Mouse (Mus musculus) liver, embryonic 14.5 days (tissue): ENCODE measurements at regions not wholly inside any gene's neighbourhood (a gene's known extent, or its start where the extent isn't known, plus 50 kb on each side); places are given as distances from the start of the nearest gene placed in this dataset.
A peak's percentile ranks its signal among the peaks of the same experiment; 100 is the strongest.

Source experiments
- ATAC-seq: fragments of 200-750 bp; cut with Nextera tagmentation; 2 replicates; pipeline ENCODE4 v1.8.0; 2017; ENCODE audit warnings: moderate number of reproducible peaks, mild to moderate bottlenecking, moderate library complexity; ENCODE audit not compliant: insufficient read depth
- DNase-seq, 3 experiments: peaks; one replicate each; pipeline ENCODE4 v3.0.0-alpha.2; 2012 to 2013; ENCODE audit warnings: low read depth in 3 of 3, low spot score in 3 of 3
- H3K27ac ChIP-seq: fragments of 300-500 bp; sonication (generic); 2 replicates; pipeline ENCODE4 v1.5.1; 2014; ENCODE audit warnings: moderate library complexity, mild to moderate bottlenecking, control low read depth, inconsistent platforms
- H3K27me3 ChIP-seq: fragments of 300-500 bp; sonication (generic); 2 replicates; pipeline ENCODE4 v1.6.1; 2014; ENCODE audit warnings: mild to moderate bottlenecking, low read length, moderate library complexity; ENCODE audit not compliant: control insufficient read depth, insufficient read depth
- H3K36me3 ChIP-seq: fragments of 300-500 bp; sonication (generic); replicated peaks from 2 replicates; pipeline ENCODE4 v1.6.1; 2014; ENCODE audit warnings: low read depth; ENCODE audit not compliant: control insufficient read depth, insufficient read depth
- H3K4me1 ChIP-seq, 2 experiments: fragments of 200-500 bp in 1 of 2; fragments of 300-500 bp in 1 of 2; sonication (generic) in 1 of 2; replicated peaks; 2 replicates each; pipeline ENCODE4 v1.6.1; 2012 to 2014; ENCODE audit warnings: antibody characterized with exemption in 1 of 2, inconsistent platforms in 1 of 2, low read length in 1 of 2; ENCODE audit not compliant: control insufficient read depth in 2 of 2, insufficient read depth in 2 of 2
- H3K4me2 ChIP-seq: fragments of 300-500 bp; sonication (generic); 2 replicates; pipeline ENCODE4 v1.6.1; 2014; ENCODE audit warnings: low read depth, mild to moderate bottlenecking, control low read depth, moderate library complexity
- H3K4me3 ChIP-seq, 2 experiments: fragments of 200-500 bp in 1 of 2; fragments of 300-500 bp in 1 of 2; sonication (generic) in 1 of 2; 2 replicates each; pipeline ENCODE4 v1.5.1; 2012 to 2014; ENCODE audit warnings: low read depth in 2 of 2, low read length in 2 of 2, mild to moderate bottlenecking in 2 of 2, control low read depth in 1 of 2, inconsistent platforms in 1 of 2, moderate library complexity in 1 of 2; ENCODE audit not compliant: insufficient read depth in 1 of 2
- H3K9ac ChIP-seq: fragments of 300-500 bp; sonication (generic); replicated peaks from 2 replicates; pipeline ENCODE4 v1.6.1; 2014; ENCODE audit warnings: mild to moderate bottlenecking, control low read depth, moderate library complexity
- H3K9me3 ChIP-seq: fragments of 300-500 bp; sonication (generic); 2 replicates; pipeline ENCODE4 v1.6.1; 2016; ENCODE audit warnings: low read length, mixed read lengths; ENCODE audit not compliant: control insufficient read depth
- CTCF ChIP-seq: IDR thresholded peaks from 2 replicates; pipeline ENCODE4 v1.5.1; 2016; ENCODE audit warnings: antibody characterized with exemption, low read depth, control low read depth
- EP300 ChIP-seq: IDR thresholded peaks from 2 replicates; pipeline ENCODE4 v1.6.1; 2016; ENCODE audit warnings: antibody characterized with exemption, low read depth
- WGBS: fragments of 180-500 bp; shearing (Covaris S2); extraction: QIAGEN DNeasy Blood & Tissue Kit; methylation state at CpG from one replicate; pipeline ENCODE4 v1.1.7; 2014; ENCODE audit not compliant: insufficient replicate concordance; 5-methylcytosine and 5-hydroxymethylcytosine counted together

GRCm38 (mm10) chr2:162712972-162713371 lies 52.0 kb upstream of the Ptprt start:
- Histone ChIP-seq H3K27me3 (no peaks in the 10 kb centered on the region), H3K9ac (no peak overlapping the region), H3K36me3 (no peaks in the 10 kb centered on the region), H3K27ac (no peak overlapping the region), H3K4me1 (no peaks in the 10 kb centered on the region), H3K4me3 (no peak overlapping the region), H3K9me3 (no peaks in the 10 kb centered on the region), H3K4me2 (no peak overlapping the region)
- TF ChIP-seq EP300 (no peak), CTCF (peak; percentile 5; the same call in 1 of the 2 replicates)
- WGBS = 12% methylated on average over 1 of the region's 1 CpGs
- ATAC-seq (no peak), DNase-seq (no peak)

- TF ChIP-seq EP300 (no peak), CTCF (no peak)
- Histone ChIP-seq H3K36me3 (no peaks in the 10 kb centered on the region), H3K9ac (no peak overlapping the region), H3K9me3 (no peaks in the 10 kb centered on the region), H3K4me1 (no peaks in the 10 kb centered on the region), H3K4me2 (no peak overlapping the region), H3K27me3 (no peaks in the 10 kb centered on the region), H3K4me3 (no peak overlapping the region), H3K27ac (no peak overlapping the region)
- no peak for DNase-seq
- 61% methylated on average over 9 of the region's 9 CpGs for WGBS
- ATAC-seq = no peak
These were observed 51.4 kb upstream of the Ptprt start for GRCm38 (mm10) chr2:162712394-162712793.
